Mouse (Mus musculus): ENCODE results near the gene Heca. TPM values are rescaled to one million over a fixed set of nuclear protein-coding genes. Genes with fewer than 3 reads are reported as not detected.
A peak's percentile ranks its signal among the peaks of the same experiment; 100 is the strongest.

Gene Heca
- polyA plus RNA-seq, 1 experiment: 17.1 TPM

DNA sequence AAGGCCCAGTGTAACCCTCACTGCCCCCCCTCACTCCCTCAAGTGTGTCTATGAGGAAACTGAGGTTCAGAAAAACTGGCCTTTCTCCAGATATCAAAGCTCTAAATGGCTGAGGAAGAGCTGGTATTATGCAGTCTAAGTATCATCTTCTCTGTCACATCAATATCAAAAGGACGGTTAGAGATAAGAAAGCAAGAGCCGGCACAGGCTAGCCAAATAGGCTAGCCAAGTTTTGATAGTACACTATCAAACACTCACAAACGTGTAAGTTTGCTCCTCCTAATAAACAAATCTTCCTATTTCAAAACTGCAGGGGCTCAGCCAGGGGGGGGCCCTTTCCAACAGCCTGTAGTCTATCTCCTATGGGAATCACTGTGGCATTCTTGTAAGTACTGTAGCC lies 1.8 kb downstream of the Heca start:
- Histone ChIP-seq H3K27ac (ENCODE audit: insufficient read depth, low read length) (no peak overlapping the region), H3K4me3 (ENCODE audit: insufficient read depth, low read length) (peak overlapping the region; percentile 20; the same call in 1 of the 2 replicates), H3K4me1 (ENCODE audit: control insufficient read depth, insufficient read depth, low read length) (no peaks in the 10 kb centered on the region; the same call in 1 of the 2 replicates)
- TF ChIP-seq CTCF (IDR thresholded peaks at IDR 0.05; ENCODE audit: extremely low read depth, insufficient read depth, low read length) (no peak), POLR2A (IDR thresholded peaks at IDR 0.05; ENCODE audit: extremely low read depth, insufficient read depth, low read length) (no peak)

DNA sequence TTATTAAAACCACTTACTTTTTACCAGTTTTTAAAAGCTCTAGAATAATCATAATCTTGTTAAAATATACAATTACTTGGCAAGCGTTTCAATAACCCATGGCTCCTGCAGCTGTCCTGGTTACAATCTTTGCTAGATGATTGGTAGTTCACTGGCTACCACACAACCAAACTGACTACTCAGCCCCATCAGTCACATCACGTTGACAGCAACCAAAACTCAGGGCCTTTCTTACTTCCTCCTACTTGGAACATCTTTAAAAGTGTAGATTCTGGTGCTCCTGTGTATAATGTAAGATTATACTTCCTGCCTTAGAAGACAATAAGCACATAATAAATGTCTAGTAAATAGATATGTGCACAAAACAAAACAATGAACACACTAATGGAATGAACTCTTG lies 14.2 kb downstream of the Heca start:
- H3K4me1 ChIP-seq (ENCODE audit: control insufficient read depth, insufficient read depth, low read length): peaks cover 2% of the 10 kb centered on the region; the same call in 1 of the 2 replicates
- no peak overlapping the region for H3K27ac ChIP-seq (ENCODE audit: insufficient read depth, low read length)
- no peak overlapping the region for H3K4me3 ChIP-seq (ENCODE audit: insufficient read depth, low read length)
- no peak for TF ChIP-seq POLR2A (IDR thresholded peaks at IDR 0.05; ENCODE audit: extremely low read depth, insufficient read depth, low read length)
- no peak for TF ChIP-seq CTCF (IDR thresholded peaks at IDR 0.05; ENCODE audit: extremely low read depth, insufficient read depth, low read length)

DNA sequence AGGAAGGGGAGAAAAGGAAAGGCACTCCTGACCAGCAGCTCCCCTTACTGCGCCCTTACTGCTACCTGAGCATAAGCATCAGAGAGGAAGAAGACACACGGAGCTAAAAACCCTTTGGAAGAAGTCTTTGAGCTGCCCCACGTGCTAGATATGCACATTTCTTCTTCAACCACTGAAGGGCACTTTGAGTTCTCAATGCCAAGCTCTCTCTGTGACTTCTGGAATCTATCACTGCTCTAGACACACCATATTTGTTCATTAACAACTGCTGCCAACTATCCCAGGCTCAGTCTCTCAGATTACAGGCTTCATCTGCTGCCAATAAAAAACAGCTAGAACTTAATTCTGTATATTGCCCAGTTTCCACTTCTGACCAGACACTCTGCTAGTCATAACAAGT lies 15.7 kb downstream of the Heca start:
- Histone ChIP-seq H3K4me1 (ENCODE audit: control insufficient read depth, insufficient read depth, low read length) (peaks cover 2% of the 10 kb centered on the region; the same call in 1 of the 2 replicates), H3K27ac (ENCODE audit: insufficient read depth, low read length) (no peak overlapping the region), H3K4me3 (ENCODE audit: insufficient read depth, low read length) (no peak overlapping the region)
- TF ChIP-seq CTCF (IDR thresholded peaks at IDR 0.05; ENCODE audit: extremely low read depth, insufficient read depth, low read length) (no peak), POLR2A (IDR thresholded peaks at IDR 0.05; ENCODE audit: extremely low read depth, insufficient read depth, low read length) (no peak)

DNA sequence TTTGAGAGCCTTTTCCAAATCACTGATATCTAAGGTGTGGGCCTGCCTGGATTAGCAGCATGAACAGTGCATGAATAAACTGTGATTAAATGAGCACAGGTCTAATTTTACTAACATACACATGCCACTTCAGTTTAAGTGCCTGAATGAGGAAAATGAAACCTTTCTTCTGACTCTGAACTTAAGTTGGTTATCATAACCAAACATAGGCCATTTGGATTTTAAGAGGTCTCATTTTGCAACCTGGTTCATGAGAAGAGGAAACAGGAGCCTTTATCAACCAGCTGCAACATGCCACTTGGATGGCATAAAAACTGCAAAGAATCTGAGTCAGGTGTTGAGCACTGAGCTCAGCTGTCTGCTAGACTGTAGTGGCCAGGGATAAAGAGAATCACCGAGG lies 16.7 kb downstream of the Heca start:
- Histone ChIP-seq H3K4me1 (ENCODE audit: control insufficient read depth, insufficient read depth, low read length) (peaks cover 2% of the 10 kb centered on the region; the same call in 1 of the 2 replicates), H3K27ac (ENCODE audit: insufficient read depth, low read length) (no peak overlapping the region), H3K4me3 (ENCODE audit: insufficient read depth, low read length) (no peak overlapping the region)
- no peak for TF ChIP-seq POLR2A (IDR thresholded peaks at IDR 0.05; ENCODE audit: extremely low read depth, insufficient read depth, low read length)

DNA sequence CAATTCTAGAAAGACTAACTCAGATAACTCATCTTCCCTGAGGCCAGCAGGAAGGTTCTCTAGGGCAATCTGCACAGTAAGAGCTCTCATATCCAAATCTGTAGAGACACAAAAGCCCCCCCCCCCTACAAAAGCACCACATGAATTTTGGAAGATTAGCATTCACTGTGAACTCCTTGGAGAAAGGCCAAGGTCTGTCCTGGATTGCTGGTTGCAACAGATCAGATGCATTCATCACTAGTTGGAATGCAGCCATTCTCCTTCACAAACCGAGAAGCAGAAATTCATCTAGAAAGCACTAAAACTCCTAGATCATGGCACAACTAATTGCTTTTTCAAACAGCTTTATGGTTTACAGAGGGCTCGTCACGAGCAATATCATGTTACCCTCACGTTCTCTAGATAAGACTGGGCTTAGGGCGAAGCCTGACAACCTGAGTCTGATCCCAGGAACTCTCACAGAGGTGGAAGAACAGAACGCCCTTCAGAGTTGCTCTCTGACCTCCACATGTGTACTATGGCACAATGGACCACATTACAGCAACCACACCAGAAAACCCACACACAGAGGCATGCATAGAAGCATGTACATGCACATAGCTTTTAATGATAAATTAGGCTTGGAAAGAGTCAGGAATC lies 17.3 kb downstream of the Heca start:
- no peak for TF ChIP-seq CTCF (IDR thresholded peaks at IDR 0.05; ENCODE audit: extremely low read depth, insufficient read depth, low read length)
- no peak for TF ChIP-seq POLR2A (IDR thresholded peaks at IDR 0.05; ENCODE audit: extremely low read depth, insufficient read depth, low read length)
- Histone ChIP-seq H3K4me1 (ENCODE audit: control insufficient read depth, insufficient read depth, low read length) (peaks cover 2% of the 10 kb centered on the region; the same call in 1 of the 2 replicates), H3K27ac (ENCODE audit: insufficient read depth, low read length) (no peak overlapping the region), H3K4me3 (ENCODE audit: insufficient read depth, low read length) (no peak overlapping the region)

DNA sequence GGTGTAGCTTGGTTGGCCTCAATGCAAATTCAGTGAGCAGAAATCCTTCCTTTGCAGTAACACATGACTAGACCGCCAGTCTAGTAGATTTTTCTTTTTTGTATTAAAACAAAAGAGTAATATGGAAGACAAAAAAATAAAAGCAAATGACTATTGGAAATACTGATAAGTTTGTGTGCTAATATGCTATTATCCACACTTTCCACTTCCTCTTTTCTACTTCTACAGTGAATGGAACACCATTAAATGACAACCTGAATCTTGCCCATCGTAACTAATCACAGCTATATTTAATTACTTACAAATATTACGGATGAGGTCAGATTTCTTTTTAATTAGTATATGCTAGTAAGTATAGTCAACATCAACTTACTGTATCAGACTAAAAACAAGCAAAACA lies 22.7 kb downstream of the Heca start:
- Histone ChIP-seq H3K4me1 (ENCODE audit: control insufficient read depth, insufficient read depth, low read length) (no peaks in the 10 kb centered on the region), H3K4me3 (ENCODE audit: insufficient read depth, low read length) (no peak overlapping the region), H3K27ac (ENCODE audit: insufficient read depth, low read length) (no peak overlapping the region)
- TF ChIP-seq CTCF (IDR thresholded peaks at IDR 0.05; ENCODE audit: extremely low read depth, insufficient read depth, low read length): no peak
- no peak for TF ChIP-seq POLR2A (IDR thresholded peaks at IDR 0.05; ENCODE audit: extremely low read depth, insufficient read depth, low read length)

DNA sequence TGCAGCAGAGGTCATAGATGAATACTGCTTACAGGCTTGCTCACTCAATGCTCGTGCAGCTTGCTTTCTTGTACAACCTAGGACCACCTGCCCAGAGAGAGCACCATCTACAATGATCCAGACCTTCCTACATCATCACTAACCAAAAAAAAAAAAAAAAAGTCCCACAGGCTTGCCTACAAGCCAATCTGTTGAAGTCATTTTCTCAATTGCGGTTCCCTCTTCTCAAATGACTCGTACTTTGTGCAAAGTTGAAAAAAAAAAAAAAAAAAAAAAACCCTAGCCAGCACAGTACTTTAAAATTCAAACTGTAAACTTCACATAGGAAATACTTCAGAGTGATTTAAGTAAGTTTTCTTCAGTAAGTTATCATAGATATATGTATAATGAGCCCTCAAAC lies 23.7 kb downstream of the Heca start:
- TF ChIP-seq POLR2A (IDR thresholded peaks at IDR 0.05; ENCODE audit: extremely low read depth, insufficient read depth, low read length) (no peak), CTCF (IDR thresholded peaks at IDR 0.05; ENCODE audit: extremely low read depth, insufficient read depth, low read length) (no peak)
- Histone ChIP-seq H3K4me3 (ENCODE audit: insufficient read depth, low read length) (no peak overlapping the region), H3K27ac (ENCODE audit: insufficient read depth, low read length) (no peak overlapping the region), H3K4me1 (ENCODE audit: control insufficient read depth, insufficient read depth, low read length) (no peaks in the 10 kb centered on the region)

DNA sequence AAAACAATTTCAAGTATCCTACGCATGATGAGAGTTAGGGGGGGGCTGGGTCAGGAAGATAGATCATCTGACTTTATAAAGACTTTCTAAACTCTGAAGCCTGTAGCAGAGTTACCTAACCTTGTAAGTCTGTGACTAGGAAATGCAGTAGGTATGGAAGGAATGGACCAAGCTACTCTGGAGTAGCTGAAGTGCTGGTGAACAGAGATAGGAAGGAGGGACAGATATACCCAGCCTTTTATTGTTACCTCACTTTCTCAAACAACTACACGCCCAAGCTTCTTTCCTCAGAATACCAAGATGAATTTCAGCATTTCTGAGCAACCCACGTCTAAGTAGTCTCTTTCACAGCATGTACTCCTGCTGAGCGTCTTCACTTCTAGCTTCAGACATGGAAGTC lies 26.5 kb downstream of the Heca start:
- TF ChIP-seq CTCF (IDR thresholded peaks at IDR 0.05; ENCODE audit: extremely low read depth, insufficient read depth, low read length) (no peak), POLR2A (IDR thresholded peaks at IDR 0.05; ENCODE audit: extremely low read depth, insufficient read depth, low read length) (no peak)
- H3K4me3 ChIP-seq (ENCODE audit: insufficient read depth, low read length): no peak overlapping the region
- H3K27ac ChIP-seq (ENCODE audit: insufficient read depth, low read length): no peak overlapping the region
- no peaks in the 10 kb centered on the region for H3K4me1 ChIP-seq (ENCODE audit: control insufficient read depth, insufficient read depth, low read length)

DNA sequence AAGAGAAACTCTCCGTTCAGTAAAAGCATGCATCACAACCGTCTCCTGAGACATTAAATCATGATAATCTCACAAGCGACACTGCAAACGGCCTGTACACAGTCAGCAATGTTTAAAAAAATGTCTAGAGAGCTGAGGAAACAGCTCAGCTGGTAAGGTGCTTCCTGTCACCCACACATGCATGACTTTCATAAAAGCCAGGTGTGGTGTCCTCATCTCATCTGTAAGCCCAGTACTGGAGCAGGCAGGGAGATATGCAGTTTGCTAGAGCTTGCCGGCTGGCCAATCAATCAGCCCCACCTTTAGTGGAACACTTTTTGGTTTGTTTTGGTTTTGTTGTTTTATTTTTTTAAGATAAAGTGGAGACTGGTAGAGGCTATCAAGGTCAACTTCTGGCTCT lies 27.9 kb downstream of the Heca start:
- TF ChIP-seq CTCF (IDR thresholded peaks at IDR 0.05; ENCODE audit: extremely low read depth, insufficient read depth, low read length) (no peak), POLR2A (IDR thresholded peaks at IDR 0.05; ENCODE audit: extremely low read depth, insufficient read depth, low read length) (no peak)
- H3K4me1 ChIP-seq (ENCODE audit: control insufficient read depth, insufficient read depth, low read length): no peaks in the 10 kb centered on the region

DNA sequence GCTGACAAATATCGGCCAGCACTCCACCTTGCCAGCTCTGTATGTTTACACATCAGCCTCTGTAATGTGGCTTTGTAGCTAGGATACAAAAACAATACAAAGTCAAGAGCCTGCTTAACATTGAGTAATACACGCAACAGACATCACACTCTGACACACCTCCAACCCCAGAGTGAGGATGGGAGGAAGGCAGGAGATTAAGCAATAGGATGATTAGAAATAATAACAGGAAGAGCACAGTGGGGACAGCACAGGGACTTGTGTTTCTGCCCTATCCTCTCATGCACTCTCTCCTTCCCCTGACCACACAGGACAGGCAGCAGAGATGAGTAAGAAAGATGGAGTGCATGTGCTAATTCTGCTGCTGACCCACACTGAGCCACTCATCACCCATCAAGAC lies 28.8 kb downstream of the Heca start:
- no peak overlapping the region for H3K4me3 ChIP-seq (ENCODE audit: insufficient read depth, low read length)
- TF ChIP-seq POLR2A (IDR thresholded peaks at IDR 0.05; ENCODE audit: extremely low read depth, insufficient read depth, low read length) (no peak), CTCF (IDR thresholded peaks at IDR 0.05; ENCODE audit: extremely low read depth, insufficient read depth, low read length) (no peak)
- no peaks in the 10 kb centered on the region for H3K4me1 ChIP-seq (ENCODE audit: control insufficient read depth, insufficient read depth, low read length)
- no peak overlapping the region for H3K27ac ChIP-seq (ENCODE audit: insufficient read depth, low read length)

More for the DNA sequence above, 27.9 kb downstream of the Heca start:
- no peak overlapping the region for H3K4me3 ChIP-seq (ENCODE audit: insufficient read depth, low read length)
- no peak overlapping the region for H3K27ac ChIP-seq (ENCODE audit: insufficient read depth, low read length)

Data from cortical plate, adult 2 months (tissue).